Mouse (Mus musculus) olfactory bulb, adult 2 months (tissue): ENCODE measurements at regions not wholly inside any gene's neighbourhood (a gene's known extent, or its start where the extent isn't known, plus 50 kb on each side); places are given as distances from the start of the nearest gene placed in this dataset.

Source experiments
- CTCF ChIP-seq: fragments of 200-500 bp; IDR thresholded peaks from 2 replicates; pipeline ENCODE4 v1.5.1; 2012; ENCODE audit warnings: low read depth, mild to moderate bottlenecking, low read length, moderate library complexity; ENCODE audit not compliant: insufficient read depth
- POLR2A ChIP-seq: fragments of 200-500 bp; IDR thresholded peaks from 2 replicates; pipeline ENCODE4 v1.6.1; 2012; ENCODE audit warnings: mild to moderate bottlenecking, low read depth, low read length, moderate library complexity; ENCODE audit not compliant: insufficient read depth

DNA sequence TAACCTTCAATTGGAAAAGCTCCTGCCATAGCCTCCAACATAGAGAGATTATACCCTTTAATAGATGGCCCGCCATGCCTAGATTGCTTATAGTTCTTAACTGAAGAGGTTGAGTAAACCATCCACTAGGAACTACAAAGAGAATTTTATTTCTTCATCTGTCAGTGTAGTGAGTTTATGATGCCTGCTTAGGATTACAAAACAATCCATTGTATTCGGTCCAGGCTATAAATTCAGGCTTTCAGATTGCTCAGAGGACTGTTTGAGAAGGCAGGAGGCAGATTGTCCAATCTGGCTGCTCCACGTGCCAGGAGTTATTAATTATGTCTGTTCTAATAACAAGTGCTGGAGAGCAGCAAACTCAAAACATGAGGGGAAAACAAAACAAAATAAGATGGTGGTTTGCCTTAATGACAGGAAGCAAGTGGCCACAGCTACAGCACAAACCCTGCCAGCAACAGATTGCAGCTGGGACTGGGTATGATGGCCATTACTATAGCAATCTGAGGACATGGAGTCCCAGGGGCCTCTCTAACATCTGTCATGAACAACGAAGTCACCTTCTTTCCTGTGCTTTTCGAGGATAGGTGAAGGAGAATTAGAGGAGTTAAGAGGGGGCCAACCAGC, 154.4 kb upstream of the Bcl6 start:
- TF ChIP-seq CTCF (no peak), POLR2A (no peak)
